Mouse (Mus musculus) lung, postnatal 0 days (tissue): ENCODE results near the gene C2.

ENCODE experiments used
- CTCF ChIP-seq: IDR thresholded peaks from 2 replicates; pipeline ENCODE4 v1.5.1; 2016; ENCODE audit warnings: antibody characterized with exemption, mild to moderate bottlenecking
- EP300 ChIP-seq: IDR thresholded peaks from 2 replicates; pipeline ENCODE4 v1.6.1; 2016; ENCODE audit warnings: antibody characterized with exemption, mild to moderate bottlenecking, control low read depth

- TF ChIP-seq CTCF (no peak), EP300 (no peak)
Observed at GRCm38 (mm10) chr17:34884704-34885103, 13.4 kb downstream of the C2 start.
